Mouse (Mus musculus) lung, embryonic 15.5 days (tissue): ENCODE measurements around the gene Gm10128. TPM values are rescaled to one million over a fixed set of nuclear protein-coding genes. Genes with fewer than 3 reads are reported as not detected.
"Not testable (repeated sequence)": the region's sequence is repeated elsewhere in the genome, so short reads cannot be mapped to it uniquely, and the experiment has no call there.

Experiments
- ATAC-seq: fragments of 200-750 bp; cut with Nextera tagmentation; 2 replicates; pipeline ENCODE4 v1.8.0; 2017; ENCODE audit warnings: moderate number of reproducible peaks, borderline replicate concordance; ENCODE audit not compliant: low FRiP score, low TSS enrichment; ENCODE audit errors: extremely low read depth
- H3K27ac ChIP-seq: fragments of 300-500 bp; sonication (generic); 2 replicates; pipeline ENCODE4 v1.5.1; 2015; ENCODE audit warnings: moderate library complexity, mild to moderate bottlenecking, inconsistent platforms
- H3K27me3 ChIP-seq: fragments of 300-500 bp; sonication (generic); 2 replicates; pipeline ENCODE4 v1.6.1; 2015; ENCODE audit warnings: inconsistent platforms
- H3K36me3 ChIP-seq: fragments of 300-500 bp; sonication (generic); 2 replicates; pipeline ENCODE4 v1.6.1; 2015; ENCODE audit warnings: inconsistent platforms
- H3K4me1 ChIP-seq: fragments of 300-500 bp; sonication (generic); 2 replicates; pipeline ENCODE4 v1.6.1; 2015; ENCODE audit warnings: inconsistent platforms
- H3K4me2 ChIP-seq: fragments of 300-500 bp; sonication (generic); 2 replicates; pipeline ENCODE4 v1.6.1; 2015; ENCODE audit warnings: inconsistent platforms, mild to moderate bottlenecking, moderate library complexity
- H3K4me3 ChIP-seq: fragments of 300-500 bp; sonication (generic); 2 replicates; pipeline ENCODE4 v1.5.1; 2015; ENCODE audit warnings: mild to moderate bottlenecking, inconsistent platforms
- H3K9ac ChIP-seq: fragments of 300-500 bp; sonication (generic); 2 replicates; pipeline ENCODE4 v1.6.1; 2015; ENCODE audit warnings: inconsistent platforms
- H3K9me3 ChIP-seq: fragments of 300-500 bp; sonication (generic); 2 replicates; pipeline ENCODE4 v1.6.1; 2016; ENCODE audit warnings: inconsistent platforms
- WGBS: fragments of 180-500 bp; shearing (Covaris S2); methylation state at CpG from one replicate; pipeline ENCODE4 v1.1.7; 2015; 5-methylcytosine and 5-hydroxymethylcytosine counted together
- polyA plus RNA-seq: library from polyadenylated mRNA; unstranded; fragments of >200 nt; fragmentation: Nextera tagmentation; extraction: Ambion mirVana; gene quantifications from 2 replicates; pipeline ENCODE4 v1.2.1, GENCODE M21; 2015

The Gm10128 gene
- not detected in 2 replicates for polyA plus RNA-seq

- H3K9me3 ChIP-seq, H3K4me3 ChIP-seq, H3K27me3 ChIP-seq, H3K9ac ChIP-seq, ATAC-seq, H3K4me1 ChIP-seq, H3K27ac ChIP-seq, H3K4me2 ChIP-seq, H3K36me3 ChIP-seq: not testable (repeated sequence)
- no CpG with 5 or more reads among the region's 2 CpGs for WGBS
These were observed at the start of gene Gm10128 for GRCm38 (mm10) chr14:7643872-7644271. Gene Gm10128 (minus strand): TSS chr14:7643972.

GRCm38 (mm10) chr14:7681170-7681569 lies 37.4 kb upstream of the Gm10128 start:
- 52% methylated on average over 5 of the region's 5 CpGs for WGBS
- H3K4me1 ChIP-seq, H3K9me3 ChIP-seq, H3K4me3 ChIP-seq, H3K9ac ChIP-seq, H3K36me3 ChIP-seq, ATAC-seq, H3K4me2 ChIP-seq, H3K27ac ChIP-seq, H3K27me3 ChIP-seq: not testable (repeated sequence)

GRCm38 (mm10) chr14:7662491-7662890 lies 18.7 kb upstream of the Gm10128 start:
- not testable (repeated sequence) for H3K4me3 ChIP-seq, ATAC-seq, H3K36me3 ChIP-seq, H3K9me3 ChIP-seq, H3K27ac ChIP-seq, H3K9ac ChIP-seq, H3K4me1 ChIP-seq, H3K4me2 ChIP-seq, H3K27me3 ChIP-seq
- 70% methylated on average over 2 of the region's 2 CpGs for WGBS

- not testable (repeated sequence) for H3K27ac ChIP-seq, H3K36me3 ChIP-seq, H3K4me1 ChIP-seq, ATAC-seq, H3K27me3 ChIP-seq, H3K9ac ChIP-seq, H3K9me3 ChIP-seq
- peak overlapping the region; percentile 64 for H3K4me2 ChIP-seq
- H3K4me3 ChIP-seq: peak overlapping the region; percentile 33
- 0% methylated on average over 45 of the region's 76 CpGs for WGBS
These were observed 14.6 kb upstream of the Gm10128 start for GRCm38 (mm10) chr14:7658101-7659074.

GRCm38 (mm10) chr14:7657456-7657855 lies 13.7 kb upstream of the Gm10128 start:
- H3K36me3 ChIP-seq, H3K9ac ChIP-seq, H3K4me1 ChIP-seq, ATAC-seq, H3K9me3 ChIP-seq, H3K27me3 ChIP-seq, H3K4me3 ChIP-seq, H3K27ac ChIP-seq: not testable (repeated sequence)
- WGBS: 7% methylated on average over 8 of the region's 10 CpGs
- H3K4me2 ChIP-seq: peak overlapping the region; percentile 64

- not testable (repeated sequence) for ATAC-seq, H3K36me3 ChIP-seq, H3K27ac ChIP-seq, H3K4me2 ChIP-seq, H3K4me1 ChIP-seq, H3K27me3 ChIP-seq, H3K4me3 ChIP-seq, H3K9ac ChIP-seq, H3K9me3 ChIP-seq
- no CpG with 5 or more reads among the region's 2 CpGs for WGBS
These were observed 48.3 kb downstream of the Gm10128 start, which contains the start of gene Gm10338 for GRCm38 (mm10) chr14:7595492-7595891. Gene Gm10338 (minus strand): TSS chr14:7595592.

Other genes starting within 250 kb of the Gm10128 start
- not detected in 2 replicates for gene Gm3755, start 193.1 kb downstream of the Gm10128 start, polyA plus RNA-seq
- 0.23 and 0.30 TPM in 2 replicates for gene Gm3752, start 160.2 kb downstream of the Gm10128 start, polyA plus RNA-seq
- 0.15 and 0.31 TPM in 2 replicates for gene Gm3558, start 75.4 kb downstream of the Gm10128 start, polyA plus RNA-seq
- not detected in 2 replicates for gene Gm10338, start 48.4 kb downstream of the Gm10128 start, polyA plus RNA-seq
- not detected in 2 replicates for gene Gm26661, start 147.6 kb upstream of the Gm10128 start, polyA plus RNA-seq
- gene Flnb, start 174.0 kb upstream of the Gm10128 start, polyA plus RNA-seq: 13.8 and 14.8 TPM in 2 replicates